Mouse (Mus musculus) embryonic fibroblast, embryonic 13.5 days (primary cell): ENCODE measurements around the gene Gpsm2. TPM values are rescaled to one million over a fixed set of nuclear protein-coding genes. Genes with fewer than 3 reads are reported as not detected.
A peak's percentile ranks its signal among the peaks of the same experiment; 100 is the strongest.

Experiments used
- H3K27ac ChIP-seq: 2 replicates; pipeline ENCODE4 v1.5.1; 2012; ENCODE audit warnings: low read length, control low read depth, inconsistent platforms; ENCODE audit not compliant: insufficient read depth
- H3K4me1 ChIP-seq: 2 replicates; pipeline ENCODE4 v1.6.1; 2011; ENCODE audit warnings: low read length; ENCODE audit not compliant: control insufficient read depth, insufficient read depth
- H3K4me3 ChIP-seq: 2 replicates; pipeline ENCODE4 v1.5.1; 2011; ENCODE audit warnings: mild to moderate bottlenecking, control low read depth, low read length; ENCODE audit not compliant: insufficient read depth
- CTCF ChIP-seq: IDR thresholded peaks from 2 replicates; pipeline ENCODE4 v1.5.1; 2011; ENCODE audit warnings: mild to moderate bottlenecking, control low read depth, low read length, moderate library complexity, borderline replicate concordance; ENCODE audit not compliant: insufficient read depth
- POLR2A ChIP-seq: IDR thresholded peaks from 2 replicates; pipeline ENCODE4 v1.6.1; 2011; ENCODE audit warnings: low read depth, mild to moderate bottlenecking, control low read depth, low read length, moderate library complexity
- polyA plus RNA-seq: library from polyadenylated mRNA; stranded (reverse); fragments of >200 nt; gene quantifications from 2 replicates; pipeline ENCODE4 v1.2.4, GENCODE M21; 2011; ENCODE audit warnings: low read depth; ENCODE audit not compliant: missing spikeins, insufficient read length

The Gpsm2 gene
- polyA plus RNA-seq, 1 experiment: 56.0 TPM

- no peak for TF ChIP-seq CTCF
- TF ChIP-seq POLR2A: 0 out of 2 replicates have a peak, but pooled peaks have one; percentile 14
- Histone ChIP-seq H3K27ac (peak overlapping the region; percentile 84), H3K4me1 (peaks cover 25% of the 10 kb centered on the region), H3K4me3 (no peak overlapping the region)
Observed at GRCm38 (mm10) chr3:108759566-108760420, 37.7 kb upstream of the Gpsm2 start.

- TF ChIP-seq CTCF (no peak), POLR2A (no peak)
- Histone ChIP-seq H3K4me1 (peaks cover 12% of the 10 kb centered on the region; the same call in 1 of the 2 replicates), H3K27ac (no peak overlapping the region), H3K4me3 (no peak overlapping the region)
Observed at GRCm38 (mm10) chr3:108757570-108757969, 35.5 kb upstream of the Gpsm2 start.

GRCm38 (mm10) chr3:108756131-108756530 is 34.0 kb upstream of the Gpsm2 start:
- peaks cover 8% of the 10 kb centered on the region; the same call in 1 of the 2 replicates for H3K4me1 ChIP-seq
- H3K4me3 ChIP-seq: no peak overlapping the region
- H3K27ac ChIP-seq: no peak overlapping the region
- TF ChIP-seq CTCF (no peak), POLR2A (no peak)

- H3K4me3 ChIP-seq: no peak overlapping the region
- no peak overlapping the region for H3K27ac ChIP-seq
- TF ChIP-seq POLR2A (no peak), CTCF (no peak)
- H3K4me1 ChIP-seq: peaks cover 8% of the 10 kb centered on the region; the same call in 1 of the 2 replicates
Observed at GRCm38 (mm10) chr3:108755542-108755941, 33.4 kb upstream of the Gpsm2 start.

- 0 out of 2 replicates have a peak, but pooled peaks cover 3% of the 10 kb centered on the region for H3K4me1 ChIP-seq
Observed at GRCm38 (mm10) chr3:108754541-108754940, 32.4 kb upstream of the Gpsm2 start.

GRCm38 (mm10) chr3:108751691-108752090 is 29.6 kb upstream of the Gpsm2 start:
- H3K4me1 ChIP-seq: no peaks in the 10 kb centered on the region
- no peak overlapping the region for H3K4me3 ChIP-seq
- TF ChIP-seq POLR2A (no peak), CTCF (no peak)
- no peak overlapping the region for H3K27ac ChIP-seq

More at GRCm38 (mm10) chr3:108754541-108754940, 32.4 kb upstream of the Gpsm2 start:
- no peak overlapping the region for H3K4me3 ChIP-seq
- H3K27ac ChIP-seq: no peak overlapping the region
- TF ChIP-seq POLR2A: no peak
- TF ChIP-seq CTCF: no peak

- no peak overlapping the region for H3K4me3 ChIP-seq
- H3K4me1 ChIP-seq: no peaks in the 10 kb centered on the region
- H3K27ac ChIP-seq: no peak overlapping the region
- TF ChIP-seq CTCF: no peak
Observed at GRCm38 (mm10) chr3:108751061-108751460, 29.0 kb upstream of the Gpsm2 start.

- H3K4me1 ChIP-seq: no peaks in the 10 kb centered on the region
- H3K27ac ChIP-seq: no peak overlapping the region
- H3K4me3 ChIP-seq: no peak overlapping the region
- TF ChIP-seq CTCF: no peak
- TF ChIP-seq POLR2A: no peak
Observed at GRCm38 (mm10) chr3:108744060-108744459, 22.0 kb upstream of the Gpsm2 start.

- H3K4me3 ChIP-seq: no peak within 1 kb of the TSS
- no peaks in the 10 kb centered on the region for H3K4me1 ChIP-seq
- TF ChIP-seq POLR2A (no peak), CTCF (no peak)
- H3K27ac ChIP-seq: no peak within 1 kb of the TSS
Observed at GRCm38 (mm10) chr3:108739045-108739708, 17.1 kb upstream of the Gpsm2 start, which contains the start of gene Aknad1. Aknad1 (plus strand) TSS chr3:108739658.

- no peak for TF ChIP-seq POLR2A
- TF ChIP-seq CTCF: no peak
- no peak overlapping the region for H3K4me3 ChIP-seq
- no peaks in the 10 kb centered on the region for H3K4me1 ChIP-seq
Observed at GRCm38 (mm10) chr3:108737761-108738160, 15.7 kb upstream of the Gpsm2 start.

More at GRCm38 (mm10) chr3:108737761-108738160, 15.7 kb upstream of the Gpsm2 start:
- H3K27ac ChIP-seq: no peak overlapping the region
